Mouse (Mus musculus) myocyte (in vitro differentiated cells): ENCODE data around the gene Comp. TPM values are rescaled to one million over a fixed set of nuclear protein-coding genes. Genes with fewer than 3 reads are reported as not detected.

ENCODE experiments used
- H3K27me3 ChIP-seq: one replicate; pipeline ENCODE4 v1.6.1; 2011; ENCODE audit not compliant: control insufficient read depth, insufficient read depth, insufficient read length
- H3K36me3 ChIP-seq: one replicate; pipeline ENCODE4 v1.6.1; 2011; ENCODE audit not compliant: control insufficient read depth, insufficient read depth
- H3K4me2 ChIP-seq: one replicate; pipeline ENCODE4 v1.6.1; 2011; ENCODE audit warnings: low read depth, control low read depth
- H3K4me3 ChIP-seq: one replicate; pipeline ENCODE4 v1.5.1; 2011; ENCODE audit warnings: mild to moderate bottlenecking, control low read depth, moderate library complexity
- H3K79me2 ChIP-seq: one replicate; pipeline ENCODE4 v1.6.1; 2011; ENCODE audit not compliant: control insufficient read depth, insufficient read depth
- H3ac ChIP-seq: one replicate; pipeline ENCODE4 v1.6.1; 2011; ENCODE audit not compliant: control insufficient read depth, insufficient read length
- CEBPB ChIP-seq: IDR thresholded peaks from 2 replicates; pipeline ENCODE4 v1.6.1; 2011; ENCODE audit warnings: mild to moderate bottlenecking, moderate library complexity; ENCODE audit not compliant: poor library complexity, insufficient read depth, severe bottlenecking
- E2F4 ChIP-seq: IDR thresholded peaks from one replicate; pipeline ENCODE4 v1.6.1; 2011; ENCODE audit warnings: mild to moderate bottlenecking, control low read depth, moderate library complexity; ENCODE audit not compliant: insufficient read depth
- MAX ChIP-seq: IDR thresholded peaks from one replicate; pipeline ENCODE4 v1.6.1; 2011; ENCODE audit warnings: low read depth, mild to moderate bottlenecking, control low read depth
- MYOD1 ChIP-seq, 3 experiments: IDR thresholded peaks; one replicate each; pipeline ENCODE4 v1.6.1; 2011; ENCODE audit warnings: control low read depth in 2 of 3, low read depth in 2 of 3, mild to moderate bottlenecking in 2 of 3, moderate library complexity in 1 of 3; ENCODE audit not compliant: insufficient read length in 2 of 3, control insufficient read depth in 1 of 3
- MYOG ChIP-seq, 3 experiments: IDR thresholded peaks; one replicate each; pipeline ENCODE4 v1.6.1; 2011; ENCODE audit warnings: control low read depth in 2 of 3, low read depth in 2 of 3, mild to moderate bottlenecking in 2 of 3; ENCODE audit not compliant: insufficient read length in 2 of 3, control insufficient read depth in 1 of 3, insufficient read depth in 1 of 3
- POLR2A ChIP-seq: IDR thresholded peaks from one replicate; pipeline ENCODE4 v1.6.1; 2011; ENCODE audit warnings: low read depth, mild to moderate bottlenecking, control low read depth, moderate library complexity; ENCODE audit not compliant: insufficient read length
- POLR2AphosphoS2 ChIP-seq: IDR thresholded peaks from one replicate; pipeline ENCODE4 v1.6.1; 2011; ENCODE audit warnings: low read depth, control low read depth; ENCODE audit not compliant: insufficient read length
- REST ChIP-seq: IDR thresholded peaks from one replicate; pipeline ENCODE4 v1.6.1; 2011; ENCODE audit warnings: mild to moderate bottlenecking, control low read depth, moderate library complexity; ENCODE audit not compliant: insufficient read depth, insufficient read length
- SRF ChIP-seq: IDR thresholded peaks from one replicate; pipeline ENCODE4 v1.6.1; 2011; ENCODE audit warnings: low read depth; ENCODE audit not compliant: control insufficient read depth, insufficient read length
- TCF12 ChIP-seq: IDR thresholded peaks from one replicate; pipeline ENCODE4 v1.6.1; 2011; ENCODE audit warnings: mild to moderate bottlenecking, control low read depth; ENCODE audit not compliant: poor library complexity, insufficient read depth, severe bottlenecking
- TCF3 ChIP-seq: IDR thresholded peaks from one replicate; pipeline ENCODE4 v1.6.1; 2011; ENCODE audit warnings: low read depth, control low read depth; ENCODE audit not compliant: insufficient read length
- USF1 ChIP-seq: IDR thresholded peaks from one replicate; pipeline ENCODE4 v1.6.1; 2011; ENCODE audit warnings: low read depth, mild to moderate bottlenecking, control low read depth, moderate library complexity
- polyA plus RNA-seq: library from polyadenylated mRNA; unstranded; fragments of >200 nt; fragmentation: generic; extraction: Trizol; gene quantifications from one replicate; pipeline ENCODE4 v1.2.1, GENCODE M21; 2012; ENCODE audit warnings: missing spikeins

The Comp gene
- polyA plus RNA-seq, 1 experiment: 0.05 TPM

- peaks cover 52% of the 10 kb centered on the region for H3K79me2 ChIP-seq
- no peaks in the 10 kb centered on the region for H3K36me3 ChIP-seq
- H3K4me3 ChIP-seq: peak overlapping the region; percentile 59
- H3K27me3 ChIP-seq: no peaks in the 10 kb centered on the region
- peak overlapping the region; percentile 99 for H3K4me2 ChIP-seq
- H3ac ChIP-seq: peak overlapping the region; percentile 70
- no peak for TF ChIP-seq CEBPB
- TF ChIP-seq POLR2A: peak; percentile 36
Observed at GRCm38 (mm10) chr8:70352657-70353151, 20.7 kb upstream of the Comp start.

DNA sequence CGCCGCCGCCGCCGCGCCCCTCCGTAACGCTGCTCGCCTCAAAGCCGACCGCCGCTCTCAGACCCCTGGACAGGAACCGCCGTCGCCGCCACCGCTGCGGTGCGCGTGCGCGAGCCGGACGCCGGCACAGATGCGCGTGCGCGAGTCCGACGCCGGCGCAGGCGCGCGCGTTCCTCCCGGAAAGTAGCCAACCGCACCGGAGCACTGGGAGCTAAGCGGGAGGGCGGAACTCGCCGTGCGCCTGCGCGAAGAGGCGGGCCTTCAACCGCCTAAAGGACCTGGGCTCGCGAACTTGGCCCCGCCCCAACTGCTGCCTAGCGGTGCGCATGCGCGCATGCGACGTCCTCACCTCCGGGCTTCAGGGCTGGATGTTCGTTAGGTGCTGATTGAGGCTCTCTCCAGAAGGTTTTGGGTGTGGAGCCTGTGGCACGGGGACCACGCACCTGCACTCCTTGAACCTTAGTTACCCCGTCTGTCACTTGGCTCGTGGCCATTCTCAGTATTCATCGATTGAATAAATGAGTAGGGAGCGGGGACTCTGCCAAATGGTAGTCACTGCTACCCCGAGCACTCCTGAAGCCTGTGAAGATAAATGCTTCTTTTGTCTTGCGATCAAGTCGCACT is 20.1 kb upstream of the Comp start, which contains the start of gene Upf1:
Gene Upf1 (minus strand): TSS at position 85 of the 624 bp plus-strand sequence.
- TF ChIP-seq MYOG (IDR thresholded peaks at IDR 0.05; ENCODE audit: control insufficient read depth in 1 of 3, insufficient read depth in 1 of 3, insufficient read length in 2 of 3, low read depth in 2 of 3) (peak in 2 of 3 experiments; percentile 11 to 39), MYOD1 (IDR thresholded peaks at IDR 0.05; ENCODE audit: control insufficient read depth in 1 of 3, insufficient read length in 2 of 3, low read depth in 2 of 3) (peak in 2 of 3 experiments; percentile 32 to 68), MAX (no peak), POLR2A (peak; percentile 96), TCF3 (no peak), SRF (peak; percentile 65), CEBPB (no peak), POLR2AphosphoS2 (peak; percentile 97), TCF12 (no peak)
- no peaks in the 10 kb centered on the region for H3K36me3 ChIP-seq
- no peaks in the 10 kb centered on the region for H3K27me3 ChIP-seq
- H3K4me2 ChIP-seq: peak within 1 kb of the TSS; percentile 99
- H3ac ChIP-seq: peak within 1 kb of the TSS; percentile 70
- peak within 1 kb of the TSS; percentile 59 for H3K4me3 ChIP-seq
- H3K79me2 ChIP-seq: peaks cover 46% of the 10 kb centered on the region

GRCm38 (mm10) chr8:70354004-70354403 is 19.4 kb upstream of the Comp start:
- Histone ChIP-seq H3K36me3 (no peaks in the 10 kb centered on the region), H3K4me2 (peak overlapping the region; percentile 94), H3K27me3 (no peaks in the 10 kb centered on the region), H3K4me3 (peak overlapping the region; percentile 59), H3ac (no peak overlapping the region), H3K79me2 (peaks cover 39% of the 10 kb centered on the region)
- TF ChIP-seq SRF (no peak), MYOD1 (IDR thresholded peaks at IDR 0.05; ENCODE audit: control insufficient read depth in 1 of 3, insufficient read length in 2 of 3, low read depth in 2 of 3) (peak in 2 of 3 experiments; percentile 11 to 20)

DNA sequence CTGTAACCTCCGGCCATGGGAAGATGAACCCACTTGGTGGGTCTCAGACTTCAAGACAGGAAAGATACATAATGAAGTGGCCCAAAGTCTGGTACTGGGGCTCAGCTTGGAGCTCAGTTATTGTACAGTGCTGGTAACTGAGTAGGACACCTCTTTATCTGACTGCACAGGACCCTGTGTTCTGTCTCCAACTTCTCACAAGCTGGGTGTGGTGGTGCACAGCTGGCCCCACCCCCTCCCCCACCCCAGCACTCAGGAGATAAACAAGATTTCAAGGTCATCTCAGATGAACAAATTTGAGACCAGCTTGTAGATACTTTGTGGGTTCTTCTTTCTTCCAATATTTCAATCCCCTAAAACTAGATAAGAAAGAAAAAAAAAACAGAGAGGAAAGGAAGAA is 17.2 kb upstream of the Comp start:
- no peak overlapping the region for H3K4me3 ChIP-seq
- no peak for TF ChIP-seq E2F4
- TF ChIP-seq MYOD1 (IDR thresholded peaks at IDR 0.05; ENCODE audit: control insufficient read depth in 1 of 3, insufficient read length in 2 of 3, low read depth in 2 of 3): no peak
- no peak for TF ChIP-seq TCF12
- no peak for TF ChIP-seq CEBPB
- TF ChIP-seq MAX: no peak
- H3K36me3 ChIP-seq: no peaks in the 10 kb centered on the region
- peaks cover 18% of the 10 kb centered on the region for H3K79me2 ChIP-seq
- H3K27me3 ChIP-seq: no peaks in the 10 kb centered on the region
- no peak overlapping the region for H3ac ChIP-seq
- no peak overlapping the region for H3K4me2 ChIP-seq

- Histone ChIP-seq H3ac (no peak overlapping the region), H3K4me2 (no peak overlapping the region), H3K27me3 (peaks cover 5% of the 10 kb centered on the region), H3K4me3 (no peak overlapping the region), H3K36me3 (no peaks in the 10 kb centered on the region), H3K79me2 (no peaks in the 10 kb centered on the region)
- TF ChIP-seq REST (peak; percentile 69), MYOD1 (IDR thresholded peaks at IDR 0.05; ENCODE audit: control insufficient read depth in 1 of 3, insufficient read length in 2 of 3, low read depth in 2 of 3) (no peak), USF1 (no peak)
Observed at GRCm38 (mm10) chr8:70359411-70359810, 13.9 kb upstream of the Comp start.

GRCm38 (mm10) chr8:70360769-70361168 is 12.6 kb upstream of the Comp start:
- Histone ChIP-seq H3K27me3 (peaks cover 5% of the 10 kb centered on the region), H3K4me3 (no peak overlapping the region), H3K36me3 (no peaks in the 10 kb centered on the region), H3K4me2 (no peak overlapping the region), H3K79me2 (no peaks in the 10 kb centered on the region), H3ac (no peak overlapping the region)
- TF ChIP-seq USF1 (no peak), MYOD1 (IDR thresholded peaks at IDR 0.05; ENCODE audit: control insufficient read depth in 1 of 3, insufficient read length in 2 of 3, low read depth in 2 of 3) (no peak), TCF3 (no peak), CEBPB (no peak), MAX (no peak), MYOG (IDR thresholded peaks at IDR 0.05; ENCODE audit: control insufficient read depth in 1 of 3, insufficient read depth in 1 of 3, insufficient read length in 2 of 3, low read depth in 2 of 3) (no peak), SRF (no peak), REST (no peak), E2F4 (no peak)
